Mouse (Mus musculus) CH12.LX (cell line): ENCODE results near the gene Tmem104. TPM values are rescaled to one million over a fixed set of nuclear protein-coding genes. Genes with fewer than 3 reads are reported as not detected.

Experiments used
- DNase-seq: peaks from one replicate; pipeline ENCODE4 v3.0.0-alpha.2; 2013; ENCODE audit errors: extremely low read depth
- H3K27ac ChIP-seq: 2 replicates; pipeline ENCODE4 v1.5.1; 2012; ENCODE audit warnings: low read depth, mild to moderate bottlenecking, control low read depth, moderate library complexity; ENCODE audit not compliant: insufficient read depth
- H3K27me3 ChIP-seq: replicated peaks from 2 replicates; pipeline ENCODE3; 2012; ENCODE audit warnings: inconsistent platforms
- H3K36me3 ChIP-seq, 2 experiments: replicated peaks in 1 of 2; 2 replicates each; pipeline versions ENCODE3 to v1.6.1; 2012; ENCODE audit warnings: inconsistent platforms in 1 of 2, low read length in 1 of 2, mild to moderate bottlenecking in 1 of 2, mixed read lengths in 1 of 2, moderate library complexity in 1 of 2; ENCODE audit not compliant: control insufficient read depth in 1 of 2, insufficient read depth in 1 of 2
- H3K4me1 ChIP-seq, 2 experiments: 2 replicates each; pipeline ENCODE4 v1.6.1; 2012; ENCODE audit warnings: inconsistent platforms in 1 of 2, moderate library complexity in 1 of 2; ENCODE audit not compliant: insufficient read depth in 2 of 2, control insufficient read depth in 1 of 2
- H3K4me2 ChIP-seq: 2 replicates; pipeline ENCODE4 v1.6.1; 2012; ENCODE audit warnings: low read depth, mild to moderate bottlenecking, control low read depth; ENCODE audit not compliant: poor library complexity, insufficient read depth, severe bottlenecking
- H3K4me3 ChIP-seq, 3 experiments: fragments of 150-350 bp in 1 of 3; sonication (generic) in 1 of 3; replicated peaks in 1 of 3; 2 replicates each; pipeline versions ENCODE3 to v1.5.1; 2011 to 2012; ENCODE audit warnings: low read depth in 2 of 3, low read length in 2 of 3, mild to moderate bottlenecking in 2 of 3, moderate library complexity in 2 of 3, control low read depth in 1 of 3, improper control_type of control experiment in 1 of 3, inconsistent platforms in 1 of 3, mixed read lengths in 1 of 3; ENCODE audit not compliant: poor library complexity in 1 of 3
- H3K79me2 ChIP-seq: replicated peaks from 2 replicates; pipeline ENCODE4 v1.6.1; 2012; ENCODE audit warnings: mild to moderate bottlenecking, moderate library complexity; ENCODE audit not compliant: control insufficient read depth, poor library complexity, insufficient read depth, severe bottlenecking; ENCODE audit errors: extremely low read depth
- H3K9ac ChIP-seq: 2 replicates; pipeline ENCODE4 v1.6.1; 2012; ENCODE audit warnings: low read depth, mild to moderate bottlenecking, control low read depth, moderate library complexity; ENCODE audit not compliant: insufficient read depth
- H3K9me3 ChIP-seq: replicated peaks from 2 replicates; pipeline ENCODE3; 2012; ENCODE audit warnings: low read length, inconsistent platforms, mixed read lengths
- CHD1 ChIP-seq: IDR thresholded peaks from 2 replicates; pipeline ENCODE4 v1.6.1; 2012; ENCODE audit warnings: low read depth, low read length, improper control_type of control experiment, inconsistent platforms
- CHD2 ChIP-seq: IDR thresholded peaks from 2 replicates; pipeline ENCODE4 v1.6.1; 2011; ENCODE audit warnings: low read length, improper control_type of control experiment
- CTCF ChIP-seq, 2 experiments: IDR thresholded peaks in 1 of 2; conservative IDR thresholded peaks in 1 of 2; 2 replicates each; pipeline ENCODE4 v1.5.1; 2011 to 2012; ENCODE audit warnings: low read depth in 2 of 2, low read length in 2 of 2, improper control_type of control experiment in 1 of 2, inconsistent platforms in 1 of 2, mild to moderate bottlenecking in 1 of 2, moderate library complexity in 1 of 2
- E2F4 ChIP-seq: IDR thresholded peaks from 2 replicates; pipeline ENCODE4 v1.6.1; 2011; ENCODE audit warnings: low read depth, low read length, improper control_type of control experiment; ENCODE audit not compliant: insufficient replicate concordance
- ELF1 ChIP-seq: IDR thresholded peaks from 2 replicates; pipeline ENCODE4 v1.6.1; 2014; ENCODE audit warnings: low read depth, mild to moderate bottlenecking, inconsistent platforms, low read length, improper control_type of control experiment
- GABPA ChIP-seq: IDR thresholded peaks from 2 replicates; pipeline ENCODE4 v1.6.1; 2012; ENCODE audit warnings: low read depth, low read length, improper control_type of control experiment, inconsistent platforms; ENCODE audit not compliant: insufficient replicate concordance
- HCFC1 ChIP-seq: IDR thresholded peaks from 2 replicates; pipeline ENCODE4 v1.6.1; 2012; ENCODE audit warnings: low read depth, mild to moderate bottlenecking, inconsistent platforms, low read length, improper control_type of control experiment
- IRF4 ChIP-seq: IDR thresholded peaks from 2 replicates; pipeline ENCODE4 v1.6.1; 2014; ENCODE audit warnings: low read depth, mild to moderate bottlenecking, inconsistent platforms, low read length, improper control_type of control experiment
- JUN ChIP-seq: IDR thresholded peaks from 2 replicates; pipeline ENCODE4 v1.6.1; 2011; ENCODE audit warnings: low read depth, mild to moderate bottlenecking, low read length, improper control_type of control experiment, moderate library complexity; ENCODE audit not compliant: insufficient read depth
- JUND ChIP-seq: conservative IDR thresholded peaks from 2 replicates; pipeline ENCODE4 v1.6.1; 2011; ENCODE audit warnings: low read depth, low read length, improper control_type of control experiment
- MAFK ChIP-seq: IDR thresholded peaks from 2 replicates; pipeline ENCODE4 v1.6.1; 2011; ENCODE audit warnings: low read length, improper control_type of control experiment; ENCODE audit not compliant: insufficient replicate concordance
- MAX ChIP-seq: IDR thresholded peaks from 2 replicates; pipeline ENCODE4 v1.6.1; 2011; ENCODE audit warnings: low read length, improper control_type of control experiment
- NRF1 ChIP-seq: IDR thresholded peaks from 2 replicates; pipeline ENCODE4 v1.6.1; 2014; ENCODE audit warnings: low read depth, mild to moderate bottlenecking, inconsistent platforms, low read length, improper control_type of control experiment, moderate library complexity
- POLR2A ChIP-seq: IDR thresholded peaks from 2 replicates; pipeline ENCODE4 v1.6.1; 2011; ENCODE audit warnings: low read depth, mild to moderate bottlenecking, improper control_type of control experiment, low read length
- RAD21 ChIP-seq: IDR thresholded peaks from 2 replicates; pipeline ENCODE4 v1.6.1; 2011; ENCODE audit warnings: low read depth, mild to moderate bottlenecking, low read length, improper control_type of control experiment, moderate library complexity
- RCOR1 ChIP-seq: conservative IDR thresholded peaks from 2 replicates; pipeline ENCODE4 v1.6.1; 2012; ENCODE audit warnings: low read depth, mild to moderate bottlenecking, inconsistent platforms, low read length, improper control_type of control experiment
- SMC3 ChIP-seq: IDR thresholded peaks from 2 replicates; pipeline ENCODE4 v1.6.1; 2011; ENCODE audit warnings: low read depth, low read length, improper control_type of control experiment
- TCF12 ChIP-seq: IDR thresholded peaks from 2 replicates; pipeline ENCODE4 v1.6.1; 2014; ENCODE audit warnings: low read depth, mild to moderate bottlenecking, inconsistent platforms, low read length, improper control_type of control experiment
- ZKSCAN1 ChIP-seq: IDR thresholded peaks from 2 replicates; pipeline ENCODE4 v1.6.1; 2012; ENCODE audit warnings: low read depth, inconsistent platforms, low read length, improper control_type of control experiment, borderline replicate concordance
- ZMIZ1 ChIP-seq: IDR thresholded peaks from 2 replicates; pipeline ENCODE4 v1.6.1; 2012; ENCODE audit warnings: low read depth, mild to moderate bottlenecking, inconsistent platforms, low read length, improper control_type of control experiment
- ZNF384 ChIP-seq: IDR thresholded peaks from 2 replicates; pipeline ENCODE4 v1.6.1; 2012; ENCODE audit warnings: low read depth, low read length, improper control_type of control experiment, inconsistent platforms
- dilution Hi-C: fragments of 300-500 bp; cut with MboI; formaldehyde crosslinking; loops from 2 replicates; pipeline ENCODE4 v1.14.3; 2020; ENCODE audit warnings: low sequenced_read_pairs; ENCODE audit not compliant: extremely low pct_unique_long_range_greater_than_20kb, extremely low pct_ligation_motif_present
- in situ Hi-C: fragments of 300-500 bp; cut with MboI; formaldehyde crosslinking; loops from 3 replicates; pipeline ENCODE4 v1.14.3; 2019; ENCODE audit warnings: low sequenced_read_pairs, low pct_ligation_motif_present, low pct_unique_long_range_greater_than_20kb, mixed read lengths
- polyA plus RNA-seq: library from polyadenylated mRNA; unstranded; fragments of >175 nt; gene quantifications from 2 replicates; pipeline ENCODE4 v1.2.1, GENCODE M21; 2012; ENCODE audit warnings: low read depth; ENCODE audit not compliant: insufficient read length
- total RNA-seq, 2 experiments: library from RNA; depleted of rRNA; stranded (reverse); fragments of 300-350 nt in 1 of 2; fragments of >200 nt in 1 of 2; gene quantifications; 2 replicates each; pipeline ENCODE4 v1.2.3; 2012 to 2014

The Tmem104 gene
- total and polyA plus RNA-seq, 3 experiments: 3.5 to 16.1 (median 10.8) TPM

GRCm38 (mm10) chr11:115228430-115228829, 41.1 kb downstream of the Tmem104 start:
- Histone ChIP-seq H3K4me3 (no peak overlapping the region), H3K4me2 (no peak overlapping the region), H3K9ac (no peak overlapping the region), H3K27ac (no peak overlapping the region), H3K4me1 (peaks cover 32 to 90% of the 10 kb centered on the region in 2 experiments), H3K27me3 (no peaks in the 10 kb centered on the region), H3K79me2 (no peaks in the 10 kb centered on the region), H3K9me3 (no peaks in the 10 kb centered on the region), H3K36me3 (peaks cover 4 to 39% of the 10 kb centered on the region in 2 experiments)
- DNase-seq: no peak
- dilution Hi-C loops: no loop called here
- no peak for TF ChIP-seq MAX
- TF ChIP-seq GABPA: no peak
- TF ChIP-seq ELF1: no peak
- TF ChIP-seq POLR2A: no peak
- TF ChIP-seq CTCF (conservative IDR thresholded peaks at IDR 0.05 in 1 of 2, IDR thresholded peaks at IDR 0.05 in 1 of 2; ENCODE audit: low read depth in 2 of 2, low read length in 2 of 2): no peak
- in situ Hi-C loops: no loop called here

GRCm38 (mm10) chr11:115229021-115229930, 42.0 kb downstream of the Tmem104 start:
- H3K36me3 ChIP-seq: peaks cover 7 to 39% of the 10 kb centered on the region in 2 experiments

GRCm38 (mm10) chr11:115231168-115231915, 44.1 kb downstream of the Tmem104 start:
- H3K4me1 ChIP-seq: peaks cover 32 to 88% of the 10 kb centered on the region in 2 experiments
- H3K27me3 ChIP-seq: no peaks in the 10 kb centered on the region
- H3K4me3 ChIP-seq: no peak overlapping the region
- H3K9me3 ChIP-seq: no peaks in the 10 kb centered on the region
- dilution Hi-C loops (no loop called here), in situ Hi-C loops (loop anchor here (5.0 kb wide), 2 partner anchors 41 to 69 kb away; partner anchors contain the start of gene Slc9a3r1)
- peak; percentile 85 for DNase-seq
- no peaks in the 10 kb centered on the region for H3K79me2 ChIP-seq
- H3K27ac ChIP-seq: peak overlapping the region; percentile 83
- H3K9ac ChIP-seq: peak overlapping the region; percentile 48
- H3K36me3 ChIP-seq: peaks cover 11 to 45% of the 10 kb centered on the region in 2 experiments
- peak overlapping the region; percentile 95 for H3K4me2 ChIP-seq
- TF ChIP-seq SMC3 (no peak; the same call in 1 of the 2 replicates), ELF1 (peak; percentile 58; the same call in 1 of the 2 replicates), E2F4 (no peak), RAD21 (no peak; the same call in 1 of the 2 replicates), JUND (no peak), CHD1 (no peak), ZMIZ1 (no peak; the same call in 1 of the 2 replicates), HCFC1 (peak; percentile 32; the same call in 1 of the 2 replicates), ZNF384 (no peak), MAX (peak; percentile 53; the same call in 1 of the 2 replicates), CHD2 (0 out of 2 replicates have a peak, but pooled peaks have one; percentile 56), RCOR1 (0 out of 2 replicates have a peak, but pooled peaks have one; percentile 37), IRF4 (peak; percentile 56), ZKSCAN1 (no peak), JUN (no peak), MAFK (no peak), TCF12 (peak; percentile 71)

More at GRCm38 (mm10) chr11:115229021-115229930, 42.0 kb downstream of the Tmem104 start:
- TF ChIP-seq IRF4 (no peak), NRF1 (no peak), ELF1 (no peak)
- TF ChIP-seq, all 38 proteins: peak for 0
- H3K4me1 ChIP-seq: peaks cover 32 to 98% of the 10 kb centered on the region in 2 experiments
- H3K27me3 ChIP-seq: no peaks in the 10 kb centered on the region
- dilution Hi-C loops (no loop called here), in situ Hi-C loops (no loop called here)
- no peak overlapping the region; the same call in 1 of the 2 replicates for H3K27ac ChIP-seq
- no peak overlapping the region for H3K4me3 ChIP-seq
- DNase-seq: no peak
- no peak overlapping the region for H3K9ac ChIP-seq
- no peak overlapping the region for H3K4me2 ChIP-seq
- H3K9me3 ChIP-seq: no peaks in the 10 kb centered on the region
- no peaks in the 10 kb centered on the region for H3K79me2 ChIP-seq
